Mouse (Mus musculus) embryo, embryonic 10 days (tissue): Measurements from ENCODE around the gene Grin2a.

Source experiments
- DNase-seq: peaks from one replicate; pipeline ENCODE4 v3.0.0-alpha.2; 2015; ENCODE audit warnings: low spot score

Grin2a gene

GRCm38 (mm10) chr16:9994951-9995813, at the start of gene Grin2a:
Gene Grin2a (minus strand): TSS chr16:9995560.
- DNase-seq = peak; percentile 59

GRCm38 (mm10) chr16:10035582-10036215, 40.3 kb upstream of the Grin2a start:
- no peak for DNase-seq

DNA sequence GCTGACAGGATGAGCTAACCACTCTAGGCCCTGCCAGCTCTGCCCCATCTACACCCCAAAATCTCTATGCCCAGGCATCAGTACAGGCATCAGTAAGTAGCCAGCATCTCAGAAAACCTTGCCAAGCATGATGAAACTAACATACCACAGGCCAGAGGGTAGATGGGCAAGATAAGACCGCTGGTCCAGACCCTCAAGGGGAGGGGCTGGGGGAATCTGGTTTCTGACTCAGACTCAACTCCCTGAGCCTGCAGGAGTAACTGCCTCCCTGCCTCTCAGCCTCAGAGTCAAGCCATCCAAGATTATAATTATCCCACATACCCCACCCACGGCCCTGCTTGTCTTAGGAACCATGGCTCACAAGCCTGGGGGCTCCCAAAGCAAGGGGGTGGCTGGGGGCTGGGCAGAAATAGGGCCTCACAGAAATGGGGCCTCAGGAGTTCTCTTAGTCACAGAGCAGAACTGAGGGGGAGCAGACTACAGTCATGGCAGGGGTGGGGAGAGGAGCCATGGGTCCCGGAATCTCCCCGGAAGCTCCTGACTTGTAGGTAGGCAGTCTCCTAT, 38.1 kb upstream of the Grin2a start:
- no peak for DNase-seq

DNA sequence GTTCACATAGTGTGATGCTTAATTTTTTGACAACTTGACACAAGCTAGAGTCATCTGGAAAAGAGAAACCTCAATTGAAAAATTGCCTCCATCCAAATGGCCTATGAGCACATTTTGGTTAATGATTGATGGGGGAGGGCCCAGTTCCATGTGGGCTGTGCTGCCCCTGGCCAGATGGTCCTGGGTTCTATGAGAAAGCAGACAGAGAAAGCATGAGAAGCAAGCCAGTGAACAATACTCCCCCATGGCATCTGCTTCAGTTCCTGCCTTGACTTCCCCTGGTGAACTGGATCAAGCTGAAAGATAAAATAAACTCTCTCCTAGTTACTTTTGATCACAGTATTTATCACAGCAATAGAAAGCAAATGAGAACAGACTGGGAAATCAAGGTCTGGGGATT, 36.5 kb upstream of the Grin2a start:
- DNase-seq = no peak

- no peak for DNase-seq
Measured at GRCm38 (mm10) chr16:10026741-10027140, 31.4 kb upstream of the Grin2a start.

DNA sequence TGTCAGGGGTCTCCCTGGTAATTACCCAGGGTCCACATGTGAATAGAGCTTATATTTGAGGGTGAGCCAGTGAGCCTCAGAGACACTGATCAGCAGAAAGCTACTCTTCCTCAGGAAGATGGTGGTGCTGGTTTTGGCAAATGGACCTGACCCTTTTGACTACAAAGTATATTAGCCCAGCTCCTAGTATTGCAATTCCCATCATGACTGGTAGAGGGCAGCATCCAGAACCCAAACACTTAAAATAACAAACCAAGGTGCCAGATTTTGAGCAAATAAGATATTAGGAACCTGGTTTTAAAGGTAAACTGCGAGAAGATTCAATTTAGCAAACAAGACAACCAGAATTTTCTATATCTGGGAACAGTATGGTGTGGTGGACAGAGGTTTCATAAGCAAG, 14.4 kb upstream of the Grin2a start:
- DNase-seq = no peak

- DNase-seq = no peak
Measured at GRCm38 (mm10) chr16:10005606-10006005, 10.2 kb upstream of the Grin2a start.

GRCm38 (mm10) chr16:10004096-10004495, 8.7 kb upstream of the Grin2a start:
- DNase-seq = no peak

- no peak for DNase-seq
Measured at GRCm38 (mm10) chr16:10003001-10003400, 7.6 kb upstream of the Grin2a start.

DNA sequence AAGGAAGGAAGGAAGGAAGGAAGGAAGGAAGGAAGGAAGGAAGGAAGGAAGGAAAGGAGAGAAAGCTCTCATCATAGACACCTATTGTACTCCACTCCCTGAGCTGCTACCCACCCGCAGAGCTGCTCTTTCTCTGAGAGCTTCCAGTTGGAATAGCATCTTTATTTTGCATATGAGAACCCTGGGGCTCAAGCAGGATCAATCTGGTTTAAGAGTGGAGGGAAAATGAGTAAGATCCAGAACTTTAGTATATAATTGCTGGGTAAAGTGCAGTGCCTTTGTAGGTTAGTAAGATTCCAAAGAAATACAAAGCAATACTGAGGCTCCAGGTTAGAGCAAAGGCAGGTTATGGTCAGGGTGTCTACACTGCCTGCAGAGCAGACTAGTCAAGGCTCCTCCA, 6.2 kb upstream of the Grin2a start:
- DNase-seq = no peak

DNA sequence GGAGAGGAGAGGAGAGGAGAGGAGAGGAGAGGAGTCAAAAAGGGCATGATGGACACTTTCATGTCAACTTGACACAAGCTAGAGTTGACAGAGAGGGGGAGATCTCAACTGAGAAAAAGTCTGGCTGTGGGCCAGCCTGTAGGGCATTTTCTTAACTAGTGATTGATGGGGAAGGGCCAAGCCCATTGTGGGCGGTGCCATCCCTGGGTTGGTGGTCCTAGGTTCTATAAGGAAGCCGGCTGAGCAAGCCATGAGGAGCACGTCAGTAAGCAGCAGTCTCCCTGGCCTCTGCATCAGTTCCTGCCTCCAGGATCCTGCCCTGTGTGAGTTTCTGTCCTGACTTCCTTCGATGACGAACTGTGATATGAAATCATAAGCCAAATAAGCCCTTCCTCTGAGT, 4.6 kb upstream of the Grin2a start:
- DNase-seq = no peak

DNA sequence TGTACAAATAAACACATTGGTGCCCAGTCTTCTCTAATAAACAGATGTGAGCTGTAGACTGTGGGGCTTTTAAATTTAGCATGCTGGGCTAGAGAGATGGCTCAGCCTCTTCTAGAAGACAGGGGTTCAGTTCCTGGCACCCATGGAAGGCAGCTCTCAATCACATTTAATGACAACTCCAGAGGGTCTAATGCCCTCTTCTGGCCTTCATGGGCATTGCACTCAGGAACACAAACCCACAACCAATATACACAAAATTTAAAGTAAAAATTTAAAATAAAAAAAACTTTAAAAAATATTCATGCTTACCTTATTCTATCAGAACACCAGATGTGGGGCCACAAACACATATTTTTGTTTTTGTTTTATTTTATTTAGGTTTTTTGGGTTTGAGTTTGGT, 2.6 kb upstream of the Grin2a start:
- DNase-seq = no peak

- peak; percentile 23 for DNase-seq
Measured at GRCm38 (mm10) chr16:9995814-9996210, 452 bp upstream of the Grin2a start.

DNA sequence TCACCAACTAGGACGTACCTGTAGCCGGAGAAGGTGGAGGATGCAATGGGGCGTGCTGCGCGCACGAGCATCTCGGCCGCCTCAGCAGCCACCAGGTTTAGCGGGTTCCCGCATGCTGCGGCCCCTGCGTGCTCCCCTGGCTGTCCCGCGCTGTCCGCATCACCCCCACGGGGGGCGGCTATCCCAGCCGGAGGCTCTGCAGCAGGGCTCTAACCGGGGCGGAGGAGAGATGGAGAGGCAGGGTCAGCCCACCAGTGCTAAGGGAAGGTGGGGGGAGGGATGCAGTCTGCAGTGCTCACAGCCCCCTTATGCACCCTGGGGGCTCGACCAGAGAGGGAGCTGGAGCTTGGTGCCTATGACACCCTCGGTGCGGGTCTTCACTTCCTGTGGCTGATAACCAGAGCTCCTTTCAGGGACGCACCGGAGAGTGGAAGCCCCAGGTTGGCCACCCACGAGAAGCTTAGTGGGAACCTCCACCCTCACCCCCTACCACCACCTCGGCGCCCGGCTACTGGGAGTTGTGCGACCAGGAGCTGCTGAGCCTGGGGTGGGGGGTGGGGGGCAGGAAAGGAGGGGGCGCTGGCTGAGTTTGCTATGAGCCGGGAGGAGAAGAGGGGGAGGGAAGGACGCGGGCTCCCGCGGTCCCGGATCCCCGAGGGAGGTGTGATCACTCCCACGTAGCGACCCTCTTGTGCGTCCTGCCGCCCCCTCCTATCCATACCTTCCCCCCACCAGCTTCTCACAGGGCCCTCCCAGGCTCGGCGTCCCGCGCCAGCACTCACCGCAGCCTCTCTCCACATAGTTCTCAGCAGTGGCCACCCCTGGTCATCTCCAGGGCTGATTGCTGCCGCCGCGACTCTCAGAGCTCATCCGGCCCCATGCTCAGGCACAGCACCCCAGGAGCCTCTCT, 1.1 kb downstream of the Grin2a start:
- peak; percentile 59 for DNase-seq

DNA sequence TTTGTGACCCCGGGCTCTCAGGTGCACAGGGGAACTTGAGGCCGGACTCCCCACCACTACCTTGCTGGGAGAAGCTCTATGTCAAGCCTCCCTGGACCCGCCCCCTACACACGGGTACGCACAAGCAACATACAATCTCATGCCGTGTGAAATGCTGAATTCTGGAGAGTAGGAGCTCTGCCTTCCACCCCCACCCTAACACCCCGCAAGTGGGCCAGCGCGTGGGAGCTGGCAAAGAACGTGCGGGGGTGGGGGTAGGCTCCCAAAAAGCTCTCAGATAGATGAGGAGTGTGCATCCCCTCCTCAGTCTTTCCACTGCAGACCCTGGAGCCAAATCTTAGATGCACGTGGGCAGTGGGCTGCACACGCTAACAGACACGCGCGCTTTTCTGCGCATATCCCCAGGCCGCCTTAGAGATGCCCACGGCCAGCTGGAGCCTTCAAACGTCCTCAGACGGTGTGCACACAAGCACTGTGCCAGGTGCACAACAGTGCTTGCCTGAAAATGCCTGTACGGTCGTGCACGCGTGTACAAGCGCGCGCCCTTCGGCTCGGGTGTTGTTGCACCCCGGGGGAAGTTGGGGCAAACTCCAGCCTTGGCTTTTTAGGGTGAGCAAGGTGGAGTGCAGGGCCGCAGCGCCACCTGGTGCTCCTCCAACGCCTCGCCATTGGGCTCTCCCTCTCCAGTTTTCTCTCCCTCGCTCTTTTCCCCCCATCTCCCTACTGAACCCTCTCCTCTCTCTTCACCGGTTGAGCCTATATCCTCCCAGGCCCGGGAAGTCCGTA, 1.9 kb downstream of the Grin2a start:
- DNase-seq = peak; percentile 84

GRCm38 (mm10) chr16:9992773-9993221, 2.6 kb downstream of the Grin2a start:
- peak; percentile 73 for DNase-seq

DNA sequence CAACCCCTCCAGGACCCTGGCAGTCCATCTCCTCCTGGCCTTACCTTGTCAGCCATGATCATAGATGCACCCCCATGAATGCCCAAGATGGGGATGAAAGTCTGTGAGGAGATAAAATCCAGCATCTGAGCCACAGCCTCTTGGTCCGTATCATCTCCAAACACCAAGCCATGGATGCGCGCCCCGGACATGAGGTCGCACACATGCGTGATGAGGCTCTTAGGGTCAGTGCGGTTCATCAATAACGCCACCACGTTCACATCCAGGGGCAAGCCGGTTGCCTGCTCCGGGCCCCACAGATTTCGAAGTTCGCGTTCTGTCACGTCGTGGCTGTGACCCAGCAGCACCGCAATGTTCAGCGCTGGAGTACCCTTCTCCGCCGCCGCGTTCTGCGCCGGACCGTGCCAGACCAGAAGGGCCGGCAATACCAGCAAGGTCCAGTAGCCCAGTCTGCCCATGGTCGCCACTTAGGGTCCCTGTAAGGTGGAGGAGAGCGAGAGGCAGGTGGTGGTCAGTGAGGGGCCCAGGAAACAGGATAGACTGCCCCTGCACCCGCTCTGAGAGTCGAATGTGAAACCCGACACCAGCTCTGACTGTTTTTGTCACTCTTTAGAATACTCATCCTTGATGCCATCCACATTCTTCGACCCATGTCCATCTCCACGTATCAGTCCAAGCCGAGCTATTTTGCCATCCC, 3.1 kb downstream of the Grin2a start:
- DNase-seq = peak; percentile 9

GRCm38 (mm10) chr16:9985041-9985440, 10.3 kb downstream of the Grin2a start:
- no peak for DNase-seq

DNA sequence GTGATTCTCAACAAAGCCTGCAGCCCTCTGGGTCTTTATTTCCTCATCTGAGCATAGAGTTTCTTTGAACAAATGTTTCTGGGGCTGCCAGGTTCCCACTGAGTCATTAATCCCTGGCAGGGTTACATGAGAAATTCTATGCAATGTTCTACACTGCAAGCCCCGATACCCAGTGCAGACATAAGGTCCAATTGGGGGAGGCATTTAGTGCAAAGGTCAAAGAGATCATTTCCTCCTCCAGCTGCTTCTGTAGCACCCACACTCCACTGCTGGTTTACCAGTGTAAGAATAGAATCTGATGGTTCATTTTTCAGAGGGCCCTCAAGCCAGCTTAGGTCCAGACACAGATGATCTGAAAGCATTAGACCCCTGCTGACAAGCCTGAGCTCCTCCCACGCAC, 14.7 kb downstream of the Grin2a start:
- DNase-seq = no peak

DNA sequence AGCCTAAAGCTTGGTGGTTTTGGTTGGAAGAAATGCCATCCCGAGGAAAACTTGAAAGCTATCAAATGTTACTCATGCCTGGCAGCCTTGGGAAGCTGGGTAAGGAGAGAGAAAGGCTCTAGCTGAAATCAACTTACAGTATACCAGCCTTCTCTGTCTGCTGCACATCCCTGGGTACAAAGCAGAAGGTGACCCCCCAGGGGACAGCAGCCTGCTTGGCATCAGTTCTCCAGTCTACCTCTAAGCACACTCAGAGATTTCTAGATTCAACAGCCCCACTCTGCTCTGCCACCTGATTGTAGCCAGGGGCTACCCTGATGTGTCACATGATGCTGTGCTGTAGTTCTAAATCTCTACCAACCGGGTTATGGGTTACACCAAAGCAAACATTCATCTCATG, 17.2 kb downstream of the Grin2a start:
- DNase-seq = no peak

- no peak for DNase-seq
Measured at GRCm38 (mm10) chr16:9972705-9973104, 22.7 kb downstream of the Grin2a start.
